Mouse (Mus musculus) Patski (cell line): ENCODE data around the gene Gstm3. TPM values are rescaled to one million over a fixed set of nuclear protein-coding genes. Genes with fewer than 3 reads are reported as not detected.
A peak's percentile ranks its signal among the peaks of the same experiment; 100 is the strongest.
"Not testable (repeated sequence)": the region's sequence is repeated elsewhere in the genome, so short reads cannot be mapped to it uniquely, and the experiment has no call there.

ENCODE experiments used
- ATAC-seq: fragments of 100-300 bp; one replicate; pipeline ENCODE4 v1.8.0; 2021
- CTCF ChIA-PET: fragments of 350-600 bp; sonication (Branson Sonifier 250); formaldehyde crosslinking; loops from one replicate; lab custom pipeline; 2022; ENCODE audit warnings: inconsistent platforms; lab: Charles Lee
- POLR2A ChIA-PET: fragments of 350-600 bp; sonication (Branson Sonifier 250); formaldehyde crosslinking; loops from one replicate; lab custom pipeline; 2022; ENCODE audit warnings: antibody characterized with exemption, inconsistent platforms; lab: Charles Lee
- DNase-seq: peaks from one replicate; pipeline ENCODE4 v3.0.0-alpha.2; 2011; ENCODE audit warnings: low read depth, low spot score
- H3K27me3 ChIP-seq: fragments of 371-371 bp; one replicate; pipeline ENCODE4 v1.5.1; 2021
- CTCF ChIP-seq: fragments of 100-300 bp; IDR thresholded peaks from one replicate; pipeline ENCODE4 v1.5.1; 2021
- in situ Hi-C: fragments of 300-500 bp; cut with MboI; formaldehyde crosslinking; loops from 3 replicates; pipeline ENCODE4 v1.11.1; 2018; ENCODE audit warnings: low pct_unique_long_range_greater_than_20kb, mixed read lengths
- polyA plus RNA-seq: library from polyadenylated mRNA; unstranded; gene quantifications from one replicate; pipeline ENCODE4 v1.2.3, GENCODE M21; 2021

The Gstm3 gene
- polyA plus RNA-seq = not detected

DNA sequence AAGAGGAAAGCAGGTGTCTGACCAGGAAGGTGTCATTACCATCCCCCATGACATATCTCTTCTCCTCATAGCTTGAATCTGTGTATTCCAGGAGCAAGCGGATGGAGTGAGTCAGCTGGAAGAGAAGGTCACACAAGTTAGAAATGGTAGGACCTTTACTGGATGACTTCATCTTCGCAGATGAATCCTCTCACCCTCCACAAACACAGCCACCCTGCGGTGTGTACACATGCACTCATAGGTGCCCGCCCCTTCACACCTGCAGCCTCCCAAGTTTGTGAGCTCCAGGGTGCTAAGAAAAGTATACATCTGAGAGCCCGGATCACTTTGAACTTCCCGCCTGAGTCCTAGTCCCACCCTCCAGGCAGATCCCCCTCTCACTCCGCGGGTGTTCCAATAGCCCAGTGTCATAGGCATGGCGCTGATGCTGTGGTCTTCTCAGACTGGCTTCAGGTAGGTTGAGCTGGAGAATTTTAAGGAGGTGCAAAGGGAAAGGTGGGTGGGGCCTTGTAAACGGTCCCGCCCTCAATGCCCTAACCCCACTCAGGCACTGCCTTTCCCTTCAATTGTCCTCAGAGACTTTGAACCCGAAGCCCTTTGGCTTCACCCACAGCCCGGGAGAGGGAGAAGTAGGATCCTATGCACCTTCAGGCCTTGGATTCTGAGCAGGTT, at the start of gene Gstm3:
Gene Gstm3, minus strand, starts transcription at position 560 of the 672 bp plus-strand sequence.
- CTCF ChIA-PET = interaction anchor here (1.0 to 1.3 kb wide), 4 partner anchors 14 to 44 kb away, joined by 3 to 6 read pairs (median 3); partner anchors contain the start of gene Gstm2
- H3K27me3 ChIP-seq = no peaks in the 10 kb centered on the region
- TF ChIP-seq CTCF = no peak
- ATAC-seq = peak; percentile 2
- POLR2A ChIA-PET = interaction anchor here (0.8 kb wide), 1 partner anchor 47 kb away, joined by 3 read pairs; no protein-coding TSS in a partner anchor
- DNase-seq = no peak
- in situ Hi-C loops = no loop called here

DNA sequence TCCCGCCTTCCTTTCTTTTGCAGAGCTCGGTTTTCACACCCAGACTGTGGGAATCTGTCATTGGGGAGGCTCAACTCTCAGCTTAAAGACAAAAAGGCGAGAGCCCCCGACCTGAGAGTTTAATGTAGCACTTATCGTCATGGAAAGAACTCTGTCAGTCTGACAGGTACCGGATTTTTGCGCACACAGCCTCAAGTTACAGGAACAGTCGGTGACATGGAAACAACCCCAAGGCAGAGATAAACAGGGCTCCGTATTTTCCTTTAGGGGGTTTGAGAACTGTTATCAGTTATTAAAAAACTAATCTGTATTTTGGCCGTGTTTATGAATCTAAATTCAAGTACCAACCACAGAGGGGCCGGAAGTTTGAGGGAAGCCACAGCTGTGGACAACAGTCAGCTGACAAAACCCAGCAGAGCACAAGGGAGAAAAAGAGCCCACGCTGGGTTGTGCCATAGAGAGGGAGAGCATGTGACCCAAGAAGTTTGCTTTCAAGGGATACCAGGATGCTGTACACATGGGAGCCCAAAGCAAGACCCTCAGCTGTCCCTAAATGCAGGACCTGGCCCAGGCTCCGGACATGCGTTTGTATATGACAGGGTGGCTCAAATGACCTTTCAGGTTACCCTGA, 49.2 kb upstream of the Gstm3 start:
- in situ Hi-C loops = loop anchor here (5.0 kb wide), 2 partner anchors 44 to 66 kb away; no protein-coding TSS in a partner anchor
- DNase-seq (no peak), ATAC-seq (no peak)
- CTCF ChIA-PET = interaction anchor here (0.7 to 4.5 kb wide), 17 partner anchors 11 to 152 kb away, joined by 3 to 25 read pairs (median 5); partner anchors contain the start of genes Gstm2 and Gstm7
- POLR2A ChIA-PET = interaction anchor here (0.6 to 2.2 kb wide), 2 partner anchors 65 to 940 kb away, joined by 3 to 6 read pairs; no protein-coding TSS in a partner anchor
- no peaks in the 10 kb centered on the region for H3K27me3 ChIP-seq
- TF ChIP-seq CTCF = no peak

- POLR2A ChIA-PET = interaction anchor here (0.6 to 2.2 kb wide), 3 partner anchors 64 to 940 kb away, joined by 3 to 6 read pairs (median 3); no protein-coding TSS in a partner anchor
- ATAC-seq (peak; percentile 88), DNase-seq (peak; percentile 91)
- no peak for TF ChIP-seq CTCF
- in situ Hi-C loops = loop anchor here (5.0 kb wide), 2 partner anchors 45 to 65 kb away; no protein-coding TSS in a partner anchor
- no peaks in the 10 kb centered on the region for H3K27me3 ChIP-seq
- CTCF ChIA-PET = interaction anchor here (0.6 to 4.5 kb wide), 20 partner anchors 12 to 187 kb away, joined by 3 to 25 read pairs (median 5); partner anchors contain the start of genes Gstm2 and Gstm7
These were observed 48.5 kb upstream of the Gstm3 start, which contains the start of gene Gstm1 for GRCm38 (mm10) chr3:108017473-108018189. TSS of gene Gstm1 (minus strand) at chr3:108017973.

DNA sequence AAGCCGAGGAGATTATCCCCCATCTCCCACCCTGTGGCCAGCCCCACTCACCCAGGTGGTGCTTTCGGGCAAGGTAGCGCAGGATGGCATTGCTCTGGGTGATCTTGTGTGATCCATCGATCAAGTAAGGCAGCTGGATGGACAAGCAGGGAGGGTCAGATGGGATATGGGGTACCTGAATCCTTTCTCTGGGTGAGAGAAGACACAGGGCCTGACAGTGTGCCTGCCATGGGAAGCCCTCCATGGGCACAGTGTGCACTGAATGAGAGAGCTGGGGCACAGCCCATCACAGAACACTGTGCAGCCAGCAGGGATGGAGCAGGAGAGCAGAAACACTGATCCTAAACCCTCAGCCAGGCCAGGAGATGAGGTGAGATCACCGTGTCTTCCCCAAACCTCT, 47.4 kb upstream of the Gstm3 start:
- not testable (repeated sequence) for ATAC-seq
- in situ Hi-C loops = loop anchor here (5.0 kb wide), 2 partner anchors 46 to 64 kb away; no protein-coding TSS in a partner anchor
- CTCF ChIA-PET = interaction anchor here (0.9 to 4.5 kb wide), 5 partner anchors 32 to 77 kb away, joined by 3 to 25 read pairs (median 4); no protein-coding TSS in a partner anchor

DNA sequence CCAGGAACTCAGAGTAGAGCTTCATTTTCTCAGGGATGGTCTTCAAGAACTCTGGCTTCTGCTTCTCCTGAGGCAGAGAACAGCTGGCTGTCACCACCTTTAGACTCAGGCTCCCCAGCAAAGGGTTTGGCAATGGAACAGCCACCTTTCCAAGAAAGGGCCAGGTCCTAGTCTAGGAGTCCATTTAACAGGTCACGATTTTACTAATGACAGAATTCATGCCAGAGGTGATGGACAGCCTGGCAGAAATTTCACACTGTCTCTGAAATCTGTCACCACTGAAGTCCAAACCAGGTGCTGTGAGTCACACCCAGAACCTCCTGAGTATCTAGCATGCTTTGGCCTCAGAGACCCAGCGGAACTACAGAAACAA, 45.9 kb upstream of the Gstm3 start:
- CTCF ChIA-PET = no interaction called here
- ATAC-seq (no peak), DNase-seq (no peak)
- TF ChIP-seq CTCF = no peak
- no peaks in the 10 kb centered on the region for H3K27me3 ChIP-seq
- POLR2A ChIA-PET = interaction anchor here (1.0 to 1.1 kb wide), 3 partner anchors 29 to 48 kb away, joined by 3 read pairs; partner anchors contain the start of genes Gstm2 and Gstm3
- in situ Hi-C loops = loop anchor here (5.0 kb wide), 2 partner anchors 47 to 63 kb away; no protein-coding TSS in a partner anchor

More for the DNA sequence above, 47.4 kb upstream of the Gstm3 start:
- POLR2A ChIA-PET = interaction anchor here (0.6 kb wide), 1 partner anchor 85 kb away, joined by 3 read pairs; the partner anchor contains the start of gene Gstm7
- not testable (repeated sequence) for DNase-seq, H3K27me3 ChIP-seq

DNA sequence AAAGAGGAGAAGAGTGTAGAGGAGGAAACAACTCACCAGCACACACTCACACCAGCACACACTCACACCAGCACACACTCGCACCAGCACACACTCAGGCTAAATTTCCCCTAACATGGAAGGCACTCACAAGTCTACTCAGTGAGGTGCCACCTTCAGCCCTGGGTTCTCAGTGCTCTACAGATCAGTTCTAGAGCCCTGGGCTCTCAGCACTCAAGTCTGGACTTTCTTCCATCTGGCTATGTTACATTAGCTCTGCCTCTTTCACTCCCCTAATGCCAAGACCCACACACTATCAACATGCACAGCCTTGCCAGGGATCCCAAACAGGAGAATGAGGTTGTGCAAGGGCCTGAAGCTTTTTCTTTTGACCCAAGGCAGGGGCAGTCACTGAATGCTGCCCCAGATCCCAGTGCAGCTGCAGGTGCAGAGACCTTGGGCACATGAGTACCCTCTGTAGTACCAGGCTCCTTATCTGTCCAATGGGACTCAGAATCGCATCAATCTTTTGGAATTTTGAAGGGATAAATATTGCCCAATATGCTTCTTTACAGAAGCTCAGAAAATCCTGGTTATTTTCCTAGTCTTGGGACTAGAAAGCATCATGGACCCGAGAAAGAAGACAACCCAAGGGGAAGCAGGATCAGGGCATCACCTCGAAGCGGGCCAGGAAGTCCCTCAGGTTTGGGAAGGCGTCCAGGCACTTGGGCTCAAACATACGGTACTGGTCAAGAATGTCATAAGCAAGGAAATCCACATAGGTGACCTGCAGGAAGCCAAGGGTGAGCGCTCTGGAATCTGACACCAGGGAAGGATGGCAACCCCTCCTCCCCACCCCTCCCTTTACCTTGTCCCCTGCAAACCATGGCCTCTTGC, 45.3 kb upstream of the Gstm3 start:
- DNase-seq = no peak
- H3K27me3 ChIP-seq = no peaks in the 10 kb centered on the region
- no peak for TF ChIP-seq CTCF
- POLR2A ChIA-PET = interaction anchor here (1.0 to 1.1 kb wide), 2 partner anchors 28 to 48 kb away, joined by 3 read pairs; partner anchors contain the start of gene Gstm2
- no peak for ATAC-seq
- CTCF ChIA-PET = interaction anchor here (1.0 to 2.6 kb wide), 4 partner anchors 10 to 54 kb away, joined by 3 to 8 read pairs (median 4); no protein-coding TSS in a partner anchor
- in situ Hi-C loops = no loop called here

GRCm38 (mm10) chr3:108013331-108013871, 44.3 kb upstream of the Gstm3 start:
- no peak for TF ChIP-seq CTCF

DNA sequence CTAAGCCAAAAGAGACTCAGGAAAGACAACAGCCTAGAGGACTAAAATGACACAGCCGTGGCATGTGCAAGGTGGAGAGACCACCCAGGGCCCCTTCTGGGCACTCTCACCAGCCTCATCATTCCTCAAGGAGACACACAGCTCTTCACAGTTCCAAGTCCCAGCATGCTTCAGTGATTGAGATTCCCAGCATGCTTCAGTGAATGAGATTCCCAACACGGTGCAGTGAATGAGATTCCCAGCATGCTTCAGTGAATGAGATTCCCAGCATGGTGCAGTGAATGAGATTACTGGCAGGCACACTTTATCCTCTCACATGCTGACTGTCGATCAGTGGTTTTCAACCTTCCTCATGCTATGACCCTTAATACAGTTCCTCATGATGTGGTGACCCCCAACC, 42.5 kb upstream of the Gstm3 start:
- POLR2A ChIA-PET = no interaction called here

More at GRCm38 (mm10) chr3:108013331-108013871, 44.3 kb upstream of the Gstm3 start:
- no peaks in the 10 kb centered on the region for H3K27me3 ChIP-seq
- CTCF ChIA-PET = interaction anchor here (0.9 to 2.6 kb wide), 10 partner anchors 9 to 82 kb away, joined by 3 to 9 read pairs (median 4); partner anchors contain the start of gene Gstm7
- ATAC-seq (peak; percentile 55), DNase-seq (peak; percentile 92)
- POLR2A ChIA-PET = interaction anchor here (0.5 to 1.2 kb wide), 2 partner anchors 49 to 207 kb away, joined by 3 to 4 read pairs; no protein-coding TSS in a partner anchor
- in situ Hi-C loops = no loop called here

More for the DNA sequence above, 42.5 kb upstream of the Gstm3 start:
- no peaks in the 10 kb centered on the region for H3K27me3 ChIP-seq
- DNase-seq (no peak), ATAC-seq (no peak)
- TF ChIP-seq CTCF = no peak
- in situ Hi-C loops = no loop called here
- CTCF ChIA-PET = interaction anchor here (0.9 to 1.5 kb wide), 2 partner anchors 48 to 49 kb away, joined by 3 read pairs; no protein-coding TSS in a partner anchor
